In the genomic region with DNA sequence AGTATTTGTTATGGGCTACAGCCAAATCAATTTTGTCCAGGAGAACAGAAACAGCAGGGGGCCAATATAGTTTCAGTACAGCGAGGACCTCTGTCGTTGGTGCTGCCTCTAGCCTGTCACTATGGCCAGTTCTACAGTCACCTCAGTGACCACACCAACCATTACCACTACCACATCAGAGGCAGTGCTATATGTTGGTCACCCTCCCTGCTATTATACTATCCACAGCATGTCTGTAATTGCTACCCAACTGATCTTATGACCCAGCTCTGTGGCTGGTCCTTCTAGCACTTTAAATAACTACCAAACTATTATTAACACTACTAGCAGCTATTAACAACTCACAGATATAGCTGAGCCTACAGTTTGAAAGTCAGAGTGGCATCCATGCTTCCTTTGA, we compare ENCODE assay signal across 23 mouse cellular contexts.
DNase-seq lines count a peak whose midpoint lies in the region; ATAC-seq lines count a peak whose summit lies in the region.
"Had no signal": no experiment of that assay in that cellular context is flagged by ENCODE, and none has a peak within 500 bp of the region (broad histone marks: within the 10 kb centered on the region; RNA-seq: fewer than 3 reads in every experiment).

No protein-coding gene starts in this region.

- no peak overlapping the region for H3K4me2 ChIP-seq in embryonic facial prominence, embryonic 14.5 days (ENCODE audit: low read depth, low read length)
- no peak overlapping the region for H3K4me2 ChIP-seq in heart, embryonic 16.5 days (ENCODE audit: low read depth, low read length)
- H3K4me2 ChIP-seq in heart, embryonic 11.5 days, result no peak overlapping the region
- H3K4me2 ChIP-seq in midbrain, embryonic 11.5 days, result no peak overlapping the region
- no peak overlapping the region for H3K4me2 ChIP-seq in midbrain, embryonic 13.5 days (replicated peaks)
- H3K4me2 ChIP-seq: embryonic facial prominence, embryonic 13.5 days; forebrain, embryonic 13.5 days; forebrain, embryonic 15.5 days had no signal

- no peak overlapping the region for H3K9ac ChIP-seq in embryonic facial prominence, embryonic 14.5 days (ENCODE audit: low read depth, low read length)
- no peak overlapping the region for H3K9ac ChIP-seq in heart, embryonic 16.5 days (ENCODE audit: low read length)
- H3K9ac ChIP-seq in heart, embryonic 11.5 days (ENCODE audit: low read depth, low read length), result no peak overlapping the region
- no peak overlapping the region for H3K9ac ChIP-seq in midbrain, embryonic 11.5 days (ENCODE audit: low read length)
- H3K9ac ChIP-seq in midbrain, embryonic 13.5 days (replicated peaks), result no peak overlapping the region
- H3K9ac ChIP-seq: embryonic facial prominence, embryonic 13.5 days; forebrain, embryonic 13.5 days; forebrain, embryonic 15.5 days; forebrain, postnatal 0 days had no signal

- no peak overlapping the region for H3K4me3 ChIP-seq in embryonic facial prominence, embryonic 14.5 days (ENCODE audit: low read depth, low read length)
- H3K4me3 ChIP-seq in embryonic facial prominence, embryonic 10.5 days, result no peak overlapping the region
- H3K4me3 ChIP-seq in heart, embryonic 16.5 days (ENCODE audit: low read length), result no peak overlapping the region
- no peak overlapping the region for H3K4me3 ChIP-seq in heart, embryonic 11.5 days (ENCODE audit: low read depth, low read length)
- H3K4me3 ChIP-seq in midbrain, embryonic 11.5 days (ENCODE audit: low read depth, low read length), result no peak overlapping the region
- no peak overlapping the region for H3K4me3 ChIP-seq in midbrain, embryonic 13.5 days (replicated peaks)
- H3K4me3 ChIP-seq: embryonic facial prominence, embryonic 13.5 days; forebrain, embryonic 13.5 days; forebrain, embryonic 15.5 days had no signal

- peak; percentile 41; the same call in 1 of the 2 replicates for ATAC-seq in embryonic facial prominence, embryonic 14.5 days (ENCODE audit: low read depth)
- peak; percentile 56 for ATAC-seq in heart, embryonic 16.5 days (replicated peaks; ENCODE audit: extremely low read depth, insufficient read depth, low FRiP score)
- ATAC-seq in heart, embryonic 11.5 days (replicated peaks; ENCODE audit: insufficient number of reproducible peaks, low FRiP score, low TSS enrichment), result no peak
- no peak for ATAC-seq in midbrain, embryonic 11.5 days (ENCODE audit: low FRiP score)
- ATAC-seq in midbrain, embryonic 13.5 days, result no peak
- ATAC-seq: activated CD4-positive, CD25-positive, alpha-beta regulatory T cell, adult 4 months; CD4-positive, CD25-positive, alpha-beta regulatory T cell, adult 4 months; forebrain, embryonic 13.5 days; forebrain, embryonic 15.5 days; forebrain, postnatal 0 days; Patski had no signal

- no peak overlapping the region for H3K27ac ChIP-seq in embryonic facial prominence, embryonic 14.5 days (replicated peaks; ENCODE audit: low read depth, low read length)
- no peak overlapping the region for H3K27ac ChIP-seq in embryonic facial prominence, embryonic 10.5 days (replicated peaks)
- no peak overlapping the region for H3K27ac ChIP-seq in heart, embryonic 16.5 days (ENCODE audit: low read length)
- no peak overlapping the region for H3K27ac ChIP-seq in heart, embryonic 11.5 days (ENCODE audit: low read depth, low read length)
- H3K27ac ChIP-seq in midbrain, embryonic 11.5 days (ENCODE audit: low read depth, low read length), result no peak overlapping the region
- H3K27ac ChIP-seq in midbrain, embryonic 13.5 days, result no peak overlapping the region
- H3K27ac ChIP-seq: embryonic facial prominence, embryonic 13.5 days; forebrain, embryonic 13.5 days; forebrain, embryonic 15.5 days had no signal

- no peaks in the 10 kb centered on the region for H3K36me3 ChIP-seq in embryonic facial prominence, embryonic 14.5 days (ENCODE audit: control insufficient read depth, insufficient read depth, low read length)
- H3K36me3 ChIP-seq in embryonic facial prominence, embryonic 10.5 days (replicated peaks), result no peaks in the 10 kb centered on the region
- H3K36me3 ChIP-seq in heart, embryonic 16.5 days (ENCODE audit: control insufficient read depth, insufficient read depth), result no peaks in the 10 kb centered on the region
- no peaks in the 10 kb centered on the region for H3K36me3 ChIP-seq in heart, embryonic 11.5 days (ENCODE audit: control insufficient read depth, insufficient read depth, low read length)
- H3K36me3 ChIP-seq in midbrain, embryonic 11.5 days (ENCODE audit: control insufficient read depth, insufficient read depth, low read length), result no peaks in the 10 kb centered on the region
- H3K36me3 ChIP-seq in midbrain, embryonic 13.5 days, result no peaks in the 10 kb centered on the region
- H3K36me3 ChIP-seq: embryonic facial prominence, embryonic 13.5 days; forebrain, embryonic 15.5 days; G1E had no signal

- H3K9me3 ChIP-seq in embryonic facial prominence, embryonic 14.5 days (ENCODE audit: control insufficient read depth, low read length), result peaks cover 5% of the 10 kb centered on the region; the same call in 1 of the 2 replicates
- 0 out of 2 replicates have a peak, but pooled peaks cover 2% of the 10 kb centered on the region for H3K9me3 ChIP-seq in embryonic facial prominence, embryonic 10.5 days
- H3K9me3 ChIP-seq in heart, embryonic 16.5 days (replicated peaks; ENCODE audit: control insufficient read depth, low read length), result 0 out of 2 replicates have a peak, but pooled peaks cover 3% of the 10 kb centered on the region
- H3K9me3 ChIP-seq in heart, embryonic 11.5 days (replicated peaks; ENCODE audit: control insufficient read depth, low read length), result peaks cover 4% of the 10 kb centered on the region; the same call in 1 of the 2 replicates
- H3K9me3 ChIP-seq in midbrain, embryonic 11.5 days (ENCODE audit: control insufficient read depth, low read length), result no peaks in the 10 kb centered on the region
- H3K9me3 ChIP-seq in midbrain, embryonic 13.5 days, result no peaks in the 10 kb centered on the region
- H3K9me3 ChIP-seq: forebrain, embryonic 13.5 days; forebrain, embryonic 15.5 days had no signal

- DNase-seq in embryonic facial prominence, embryonic 14.5 days (ENCODE audit: low spot score), result no peak
- DNase-seq in embryonic facial prominence, embryonic 10.5 days (ENCODE audit: low spot score), result no peak
- peak; percentile 67 for DNase-seq in midbrain, embryonic 11.5 days (ENCODE audit: low spot score, missing footprints)
- DNase-seq: adrenal gland, adult 8-10 months; adrenal gland, postnatal 14 days; adrenal gland, postnatal 36 days; B cell, adult 2 months; cerebellum, adult 11-12 months; cerebellum, adult 2 months; cerebellum, adult 9-10 months; cerebellum, postnatal 10 days; cerebellum, postnatal 25 days; forebrain, postnatal 0 days had no signal

- H3K4me1 ChIP-seq in embryonic facial prominence, embryonic 14.5 days (ENCODE audit: control insufficient read depth, insufficient read depth, low read length), result no peaks in the 10 kb centered on the region
- 0 out of 2 replicates have a peak, but pooled peaks cover 12% of the 10 kb centered on the region for H3K4me1 ChIP-seq in embryonic facial prominence, embryonic 10.5 days
- H3K4me1 ChIP-seq in heart, embryonic 16.5 days (ENCODE audit: control insufficient read depth, insufficient read depth, low read length), result peaks cover 18% of the 10 kb centered on the region; the same call in 1 of the 2 replicates
- H3K4me1 ChIP-seq in heart, embryonic 11.5 days (ENCODE audit: control insufficient read depth, insufficient read depth, low read length), result no peaks in the 10 kb centered on the region
- H3K4me1 ChIP-seq in midbrain, embryonic 11.5 days (ENCODE audit: control insufficient read depth, insufficient read depth, low read length), result peaks cover 8% of the 10 kb centered on the region
- H3K4me1 ChIP-seq in midbrain, embryonic 13.5 days (replicated peaks), result peaks cover 13% of the 10 kb centered on the region
- H3K4me1 ChIP-seq: forebrain, embryonic 13.5 days; forebrain, embryonic 15.5 days had no signal

- 88% methylated on average over 2 of the region's 2 CpGs for WGBS in embryonic facial prominence, embryonic 14.5 days
- WGBS in embryonic facial prominence, embryonic 10.5 days, result 76% methylated on average over 2 of the region's 2 CpGs
- 68% methylated on average over 2 of the region's 2 CpGs for WGBS in heart, embryonic 16.5 days
- 66% methylated on average over 2 of the region's 2 CpGs for WGBS in heart, embryonic 11.5 days (ENCODE audit: insufficient replicate concordance)
- 89% methylated on average over 2 of the region's 2 CpGs for WGBS in midbrain, embryonic 11.5 days
- WGBS in midbrain, embryonic 13.5 days, result 78% methylated on average over 2 of the region's 2 CpGs

- H3K27me3 ChIP-seq in embryonic facial prominence, embryonic 14.5 days (replicated peaks; ENCODE audit: control insufficient read depth, insufficient read depth, low read length), result no peaks in the 10 kb centered on the region
- no peaks in the 10 kb centered on the region for H3K27me3 ChIP-seq in embryonic facial prominence, embryonic 10.5 days (replicated peaks; ENCODE audit: low read depth, poor library complexity, severe bottlenecking)
- no peaks in the 10 kb centered on the region for H3K27me3 ChIP-seq in heart, embryonic 16.5 days (ENCODE audit: control insufficient read depth, insufficient read depth, low read length)
- peaks cover 65% of the 10 kb centered on the region for H3K27me3 ChIP-seq in heart, embryonic 11.5 days (ENCODE audit: control insufficient read depth, insufficient read depth, low read length)
- no peaks in the 10 kb centered on the region for H3K27me3 ChIP-seq in midbrain, embryonic 11.5 days (ENCODE audit: control insufficient read depth, insufficient read depth, low read length)
- H3K27me3 ChIP-seq in midbrain, embryonic 13.5 days, result no peaks in the 10 kb centered on the region
- H3K27me3 ChIP-seq: embryonic facial prominence, embryonic 13.5 days; forebrain, embryonic 13.5 days; forebrain, embryonic 15.5 days; Patski had no signal

Comparison
In these comparisons a context has a peak if more than half of its experiments do, and no peak if none do; other contexts are left out.
1. ATAC-seq: peak in embryonic facial prominence, embryonic 14.5 days (single experiment) and heart, embryonic 16.5 days (single experiment); none in heart, embryonic 11.5 days (single experiment), midbrain, embryonic 11.5 days (single experiment) and midbrain, embryonic 13.5 days (single experiment).